Mouse (Mus musculus): ENCODE measurements at regions not wholly inside any gene's neighbourhood (a gene's known extent, or its start where the extent isn't known, plus 50 kb on each side); places are given as distances from the start of the nearest gene placed in this dataset.

- DNase-seq (ENCODE audit: low spot score in 2 of 2), result no peak
- intact Hi-C loops (cut with DNase I), result no loop called here
Observed at GRCm38 (mm10) chr12:27076107-27076738, 266.2 kb downstream of the Sox11 start.

- intact Hi-C loops (cut with DNase I), result loop anchor here (10.0 kb wide), 1 partner anchor 180 kb away; no protein-coding TSS in a partner anchor
- DNase-seq (ENCODE audit: low spot score in 2 of 2), result no peak
Observed at GRCm38 (mm10) chr12:27065011-27065517, 277.3 kb downstream of the Sox11 start.

- no peak for DNase-seq (ENCODE audit: low spot score in 2 of 2)
- intact Hi-C loops (cut with DNase I), result loop anchor here (2.0 to 10.0 kb wide), 2 partner anchors 19 to 179 kb away; no protein-coding TSS in a partner anchor
Observed at GRCm38 (mm10) chr12:27063518-27063917, 278.9 kb downstream of the Sox11 start.

- intact Hi-C loops (cut with DNase I), result loop anchor here (2.0 to 10.0 kb wide), 2 partner anchors 20 to 178 kb away; no protein-coding TSS in a partner anchor
- DNase-seq (ENCODE audit: low spot score in 2 of 2), result no peak
Observed at GRCm38 (mm10) chr12:27062511-27063264, 279.7 kb downstream of the Sox11 start.

- intact Hi-C loops (cut with DNase I), result loop anchor here (2.0 to 10.0 kb wide), 2 partner anchors 21 to 177 kb away; no protein-coding TSS in a partner anchor
- DNase-seq (ENCODE audit: low spot score in 2 of 2), result peak in 1 of 2 experiments; percentile 36
Observed at GRCm38 (mm10) chr12:27062061-27062461, 280.3 kb downstream of the Sox11 start.

GRCm38 (mm10) chr12:27060899-27061762 is 281.2 kb downstream of the Sox11 start:
- peak; percentile 33 to 38 for DNase-seq (ENCODE audit: low spot score in 2 of 2)
- intact Hi-C loops (cut with DNase I), result loop anchor here (2.0 to 10.0 kb wide), 2 partner anchors 176 to 278 kb away; no protein-coding TSS in a partner anchor

GRCm38 (mm10) chr12:27059885-27060284 is 282.5 kb downstream of the Sox11 start:
- intact Hi-C loops (cut with DNase I), result loop anchor here (2.0 to 10.0 kb wide), 2 partner anchors 175 to 279 kb away; no protein-coding TSS in a partner anchor
- DNase-seq (ENCODE audit: low spot score in 2 of 2), result no peak

GRCm38 (mm10) chr12:27054411-27054810 is 288.0 kb downstream of the Sox11 start:
- intact Hi-C loops (cut with DNase I), result no loop called here
- no peak for DNase-seq (ENCODE audit: low spot score in 2 of 2)

- no peak for DNase-seq (ENCODE audit: low spot score in 2 of 2)
Observed at GRCm38 (mm10) chr12:27037922-27038321, 304.5 kb downstream of the Sox11 start.

GRCm38 (mm10) chr12:27019751-27020150 is 322.6 kb downstream of the Sox11 start:
- DNase-seq (ENCODE audit: low spot score in 2 of 2), result no peak
- intact Hi-C loops (cut with DNase I), result no loop called here

More at GRCm38 (mm10) chr12:27037922-27038321, 304.5 kb downstream of the Sox11 start:
- intact Hi-C loops (cut with DNase I), result no loop called here

- DNase-seq (ENCODE audit: low spot score in 2 of 2), result no peak
- intact Hi-C loops (cut with DNase I), result no loop called here
Observed at GRCm38 (mm10) chr12:27018366-27018765, 324.0 kb downstream of the Sox11 start.

GRCm38 (mm10) chr12:26999287-26999686 is 343.1 kb downstream of the Sox11 start:
- DNase-seq (ENCODE audit: low spot score in 2 of 2), result no peak
- intact Hi-C loops (cut with DNase I), result no loop called here

GRCm38 (mm10) chr12:26976284-26977065 is 365.9 kb downstream of the Sox11 start:
- no peak for DNase-seq (ENCODE audit: low spot score in 2 of 2)
- intact Hi-C loops (cut with DNase I), result no loop called here

GRCm38 (mm10) chr12:26972495-26973113 is 369.8 kb downstream of the Sox11 start:
- intact Hi-C loops (cut with DNase I), result no loop called here

GRCm38 (mm10) chr12:26967018-26967737 is 375.2 kb downstream of the Sox11 start:
- intact Hi-C loops (cut with DNase I), result no loop called here
- DNase-seq (ENCODE audit: low spot score in 2 of 2), result no peak

More at GRCm38 (mm10) chr12:26972495-26973113, 369.8 kb downstream of the Sox11 start:
- no peak for DNase-seq (ENCODE audit: low spot score in 2 of 2)

- DNase-seq (ENCODE audit: low spot score in 2 of 2), result no peak
- intact Hi-C loops (cut with DNase I), result no loop called here
Observed at GRCm38 (mm10) chr12:26963917-26964316, 378.5 kb downstream of the Sox11 start.

GRCm38 (mm10) chr12:26939831-26940230 is 402.5 kb downstream of the Sox11 start:
- no peak for DNase-seq (ENCODE audit: low spot score in 2 of 2)
- intact Hi-C loops (cut with DNase I), result no loop called here

- DNase-seq (ENCODE audit: low spot score in 2 of 2), result no peak
Observed at GRCm38 (mm10) chr12:26937836-26938235, 404.5 kb downstream of the Sox11 start.

More at GRCm38 (mm10) chr12:26937836-26938235, 404.5 kb downstream of the Sox11 start:
- intact Hi-C loops (cut with DNase I), result no loop called here

Data from left cerebral cortex, postnatal 36 days (tissue).